Mouse (Mus musculus): ENCODE data around the gene Pard3.

Pard3 gene

GRCm38 (mm10) chr8:127495226-127495780 is 431.6 kb downstream of the Pard3 start:
- no peak for DNase-seq (ENCODE audit: low spot score in 2 of 2)

- DNase-seq (ENCODE audit: low spot score in 2 of 2), result no peak
These were observed 435.5 kb downstream of the Pard3 start for GRCm38 (mm10) chr8:127498997-127499719.

GRCm38 (mm10) chr8:127499720-127500114 is 436.0 kb downstream of the Pard3 start:
- DNase-seq (ENCODE audit: low spot score in 2 of 2), result no peak

- no peak for DNase-seq (ENCODE audit: low spot score in 2 of 2)
These were observed 436.5 kb downstream of the Pard3 start for GRCm38 (mm10) chr8:127500206-127500605.

GRCm38 (mm10) chr8:127501756-127502155 is 438.1 kb downstream of the Pard3 start:
- DNase-seq (ENCODE audit: low spot score in 2 of 2), result no peak

GRCm38 (mm10) chr8:127505286-127505685 is 441.6 kb downstream of the Pard3 start:
- DNase-seq (ENCODE audit: low spot score in 2 of 2), result no peak

- DNase-seq (ENCODE audit: low spot score in 2 of 2), result no peak
These were observed 442.6 kb downstream of the Pard3 start for GRCm38 (mm10) chr8:127506336-127506735.

- DNase-seq (ENCODE audit: low spot score in 2 of 2), result no peak
These were observed 447.6 kb downstream of the Pard3 start for GRCm38 (mm10) chr8:127511341-127511740.

GRCm38 (mm10) chr8:127512001-127512573 is 448.4 kb downstream of the Pard3 start:
- DNase-seq (ENCODE audit: low spot score in 2 of 2), result no peak

- DNase-seq (ENCODE audit: low spot score in 2 of 2), result no peak
These were observed 448.9 kb downstream of the Pard3 start for GRCm38 (mm10) chr8:127512580-127512979.

- DNase-seq (ENCODE audit: low spot score in 2 of 2), result no peak
These were observed 451.4 kb downstream of the Pard3 start for GRCm38 (mm10) chr8:127514810-127515735.

- no peak for DNase-seq (ENCODE audit: low spot score in 2 of 2)
These were observed 452.4 kb downstream of the Pard3 start for GRCm38 (mm10) chr8:127516043-127516442.

- no peak for DNase-seq (ENCODE audit: low spot score in 2 of 2)
These were observed 462.0 kb downstream of the Pard3 start for GRCm38 (mm10) chr8:127525673-127526072.

GRCm38 (mm10) chr8:127528315-127528714 is 464.6 kb downstream of the Pard3 start:
- DNase-seq (ENCODE audit: low spot score in 2 of 2), result no peak

GRCm38 (mm10) chr8:127529746-127530145 is 466.1 kb downstream of the Pard3 start:
- no peak for DNase-seq (ENCODE audit: low spot score in 2 of 2)

GRCm38 (mm10) chr8:127531866-127532265 is 468.2 kb downstream of the Pard3 start:
- DNase-seq (ENCODE audit: low spot score in 2 of 2), result no peak

- no peak for DNase-seq (ENCODE audit: low spot score in 2 of 2)
These were observed 471.1 kb downstream of the Pard3 start for GRCm38 (mm10) chr8:127534789-127535188.

GRCm38 (mm10) chr8:127535192-127535845 is 471.6 kb downstream of the Pard3 start:
- no peak for DNase-seq (ENCODE audit: low spot score in 2 of 2)

- no peak for DNase-seq (ENCODE audit: low spot score in 2 of 2)
These were observed 472.1 kb downstream of the Pard3 start for GRCm38 (mm10) chr8:127535846-127536220.

- no peak for DNase-seq (ENCODE audit: low spot score in 2 of 2)
These were observed 476.1 kb downstream of the Pard3 start for GRCm38 (mm10) chr8:127539803-127540202.

- no peak for DNase-seq (ENCODE audit: low spot score in 2 of 2)
These were observed 476.6 kb downstream of the Pard3 start for GRCm38 (mm10) chr8:127540273-127540672.

GRCm38 (mm10) chr8:127542162-127542561 is 478.5 kb downstream of the Pard3 start:
- no peak for DNase-seq (ENCODE audit: low spot score in 2 of 2)
